Mouse (Mus musculus): ENCODE measurements around the gene BC004004.

BC004004 gene

DNA sequence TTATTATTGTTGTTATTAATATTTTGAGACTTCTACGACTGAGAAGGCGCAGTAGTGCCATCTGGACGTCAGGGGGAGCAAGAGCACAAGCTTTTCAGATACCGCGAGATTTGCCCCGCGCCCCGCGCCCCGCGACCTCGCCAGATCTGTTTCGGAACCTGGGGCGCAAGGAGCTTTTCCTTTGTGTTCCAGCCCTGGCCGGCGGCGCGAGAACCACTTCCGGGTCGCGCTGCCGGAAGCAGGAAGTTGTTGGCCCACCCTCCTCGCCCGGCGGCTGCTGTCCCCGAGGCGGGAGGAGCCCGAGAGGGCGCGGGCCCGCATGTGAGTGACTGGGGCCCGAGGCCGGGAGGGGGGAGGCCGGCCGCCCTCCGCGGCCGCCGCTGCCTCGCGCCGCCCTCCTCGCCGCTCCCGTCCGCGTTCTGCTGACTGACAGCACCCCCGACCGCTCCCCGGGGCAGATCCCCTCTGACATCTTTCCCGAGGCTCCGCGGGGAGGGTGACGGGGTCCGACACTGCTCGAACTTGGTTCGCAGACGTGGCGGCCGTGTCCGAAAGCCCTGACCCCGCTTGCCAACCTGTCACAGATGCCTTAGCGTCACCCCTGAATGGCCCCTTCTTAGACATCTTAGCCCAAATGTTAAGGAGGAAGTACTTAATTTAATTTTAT lies at the start of gene BC004004:
TSS of gene BC004004 (plus strand) at position 107 of the 667 bp plus-strand sequence.
- WGBS, result under 1% methylated on average over 63 of the region's 63 CpGs

DNA sequence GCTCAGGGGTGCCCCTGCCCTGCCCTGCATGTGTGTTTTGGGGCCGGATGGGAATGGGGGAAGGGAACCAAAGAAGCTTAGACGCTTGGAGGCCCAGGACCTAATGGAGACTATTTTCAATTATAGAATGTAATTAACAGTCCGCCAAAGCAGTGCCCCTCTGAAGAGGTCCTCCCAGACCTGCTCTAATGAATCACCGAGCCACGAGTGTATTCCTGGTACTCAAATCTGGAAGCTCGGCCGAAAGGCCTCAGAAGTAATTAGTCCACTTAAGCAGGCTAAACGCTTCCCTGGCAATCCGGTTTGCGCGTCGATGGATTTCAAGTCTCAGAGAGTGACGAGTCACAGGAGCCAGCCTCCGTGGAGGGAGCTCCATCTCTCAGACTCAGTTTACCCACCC lies 48.0 kb upstream of the BC004004 start:
- WGBS, result 77% methylated on average over 14 of the region's 14 CpGs

DNA sequence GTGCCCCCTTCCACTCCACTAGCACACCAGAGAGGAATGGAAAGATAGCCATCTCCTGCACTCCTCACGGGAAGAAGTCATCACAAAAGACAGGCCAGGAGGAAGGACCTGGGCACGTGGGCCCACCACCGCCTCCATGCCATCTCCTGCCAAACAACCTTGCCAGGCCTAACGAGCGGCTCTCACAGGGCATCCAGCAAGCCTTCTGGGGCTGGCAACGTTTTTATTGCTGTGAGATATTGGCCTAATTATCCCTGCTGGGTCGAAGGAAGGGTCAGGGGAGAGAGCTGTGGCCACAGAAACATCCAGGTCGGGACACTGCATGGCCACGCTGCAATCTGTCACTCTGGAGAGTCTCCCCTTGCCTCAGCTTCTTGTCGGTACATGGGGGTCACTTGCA lies 37.5 kb upstream of the BC004004 start:
- WGBS, result 74% methylated on average over 10 of the region's 10 CpGs

DNA sequence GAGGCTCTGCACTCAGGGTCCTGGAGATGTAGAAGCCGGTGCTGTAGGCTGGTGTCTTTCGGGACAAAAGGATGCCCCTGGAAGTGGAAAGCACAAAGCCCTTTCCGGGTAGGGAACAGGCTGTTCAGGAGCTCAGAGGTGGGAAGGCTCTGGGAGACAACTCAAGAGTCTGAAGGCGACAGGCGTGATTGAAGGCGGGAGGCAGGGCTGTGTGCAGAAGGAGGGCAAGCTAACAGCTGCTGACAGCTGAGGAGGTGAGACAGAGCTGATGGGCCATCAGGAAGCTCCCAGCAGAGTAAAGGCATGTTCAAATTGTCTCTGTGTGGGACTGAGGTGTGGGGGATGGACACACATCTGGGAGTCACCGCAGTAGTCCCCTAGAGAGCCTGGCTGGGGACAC lies 32.5 kb upstream of the BC004004 start:
- WGBS, result 62% methylated on average over 7 of the region's 7 CpGs

DNA sequence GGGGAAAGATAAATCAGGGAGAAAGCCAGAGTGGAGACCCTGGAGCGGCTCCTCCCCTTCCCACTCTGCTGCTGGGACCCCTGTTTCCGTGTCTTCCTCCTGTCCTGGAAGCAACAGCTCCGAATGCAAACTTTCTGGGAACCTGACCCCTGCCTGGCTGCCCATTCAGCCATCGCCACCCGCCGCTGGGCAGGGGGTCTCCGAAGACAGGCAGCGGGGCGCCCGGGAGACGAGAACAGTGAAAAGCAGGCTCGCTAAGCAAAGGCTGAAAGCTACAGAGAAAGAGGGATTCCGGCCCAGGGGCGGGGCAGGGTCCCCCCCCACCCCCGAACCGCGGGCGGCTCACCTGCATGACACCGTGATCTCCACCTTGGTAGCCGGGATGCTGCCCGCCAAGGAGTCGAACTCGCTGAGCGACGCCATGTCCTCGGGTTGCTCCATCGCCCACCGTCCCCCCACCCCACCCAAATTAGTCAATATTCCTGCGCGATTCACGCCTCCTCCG lies 31.3 kb upstream of the BC004004 start:
- 4% methylated on average over 29 of the region's 32 CpGs for WGBS

DNA sequence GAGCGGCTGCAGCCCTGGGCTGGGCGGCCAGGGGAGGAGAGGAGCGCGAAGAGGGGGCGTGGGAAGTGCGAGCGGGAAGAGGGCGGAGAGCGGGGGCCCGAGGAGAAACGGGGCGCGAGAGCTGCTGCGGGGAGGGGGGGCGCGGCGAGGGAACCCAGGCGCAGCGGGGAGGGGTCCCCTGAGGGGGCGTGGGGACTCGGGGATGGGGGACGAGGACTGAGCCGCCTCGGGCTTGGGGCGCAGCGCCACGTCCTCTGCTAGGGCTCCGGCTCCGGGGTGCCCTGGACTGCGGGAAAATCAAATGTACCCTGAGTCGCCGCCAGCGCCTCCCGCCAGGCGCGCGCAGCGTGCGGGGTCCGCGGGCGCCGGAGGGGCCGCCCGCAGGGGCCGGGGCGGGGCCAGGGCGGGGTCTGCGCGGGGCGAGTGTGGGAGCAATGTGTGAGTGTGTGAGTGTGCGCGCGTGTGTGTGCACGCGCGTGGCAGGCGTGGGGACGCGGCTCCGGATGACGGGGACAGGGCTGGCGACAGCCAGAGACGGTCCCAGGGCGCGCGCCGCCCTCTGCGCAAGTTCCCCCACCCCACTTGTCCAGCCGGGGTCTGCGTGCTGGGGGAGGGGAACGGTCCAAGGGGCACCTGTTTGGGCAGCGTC lies 30.7 kb upstream of the BC004004 start, which contains the start of gene Cpne5:
TSS of gene Cpne5 (minus strand) at position 396 of the 649 bp plus-strand sequence.
- 2% methylated on average over 71 of the region's 73 CpGs for WGBS

DNA sequence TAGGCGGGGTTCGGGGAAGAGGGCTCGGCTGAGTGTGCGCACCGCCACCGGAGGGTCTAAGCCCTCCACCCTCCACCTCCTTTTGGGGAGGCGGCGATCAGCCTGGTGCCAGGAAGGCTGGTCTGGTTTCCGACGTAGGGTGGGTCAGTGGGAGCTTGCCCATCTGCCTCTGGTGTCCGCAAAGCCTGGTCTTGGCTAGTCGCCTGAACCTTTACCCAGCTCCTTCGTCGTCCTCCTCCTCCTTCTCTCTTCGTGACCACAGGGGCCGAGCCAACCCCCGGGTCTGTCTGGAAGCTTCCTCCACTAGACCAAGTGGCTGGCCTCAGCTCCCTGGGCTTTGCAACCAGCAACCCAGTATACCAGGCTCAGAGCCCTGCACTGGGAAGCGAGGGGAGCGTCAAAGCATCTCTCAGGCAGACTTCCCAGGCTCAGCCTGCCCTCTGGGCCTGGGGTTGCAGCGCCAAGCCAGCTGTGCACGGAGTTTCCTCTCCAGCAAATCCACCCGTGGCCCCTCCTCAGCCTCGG lies 30.1 kb upstream of the BC004004 start:
- 6% methylated on average over 23 of the region's 23 CpGs for whole genome bisulfite sequencing

DNA sequence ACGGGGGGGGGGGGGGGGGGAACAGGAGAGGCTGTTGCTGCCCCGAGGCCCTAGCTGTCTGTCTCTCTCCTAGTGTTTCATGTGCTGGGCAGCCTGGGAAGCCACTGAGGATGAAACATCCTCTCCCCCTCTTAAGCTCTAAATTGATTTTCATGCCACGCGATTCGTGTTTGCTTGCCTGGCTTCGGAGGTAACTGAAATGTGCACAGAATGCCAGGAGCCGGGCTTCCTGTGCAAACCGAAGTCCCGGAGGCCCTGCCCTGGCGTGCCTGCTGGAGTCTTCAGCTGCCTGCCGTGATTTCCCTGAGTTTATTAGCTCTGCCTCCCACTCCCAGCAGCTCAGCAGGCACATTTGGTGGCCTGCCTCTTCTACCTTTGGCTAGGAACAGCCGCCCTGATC lies 23.7 kb upstream of the BC004004 start:
- WGBS, result 44% methylated on average over 12 of the region's 12 CpGs

DNA sequence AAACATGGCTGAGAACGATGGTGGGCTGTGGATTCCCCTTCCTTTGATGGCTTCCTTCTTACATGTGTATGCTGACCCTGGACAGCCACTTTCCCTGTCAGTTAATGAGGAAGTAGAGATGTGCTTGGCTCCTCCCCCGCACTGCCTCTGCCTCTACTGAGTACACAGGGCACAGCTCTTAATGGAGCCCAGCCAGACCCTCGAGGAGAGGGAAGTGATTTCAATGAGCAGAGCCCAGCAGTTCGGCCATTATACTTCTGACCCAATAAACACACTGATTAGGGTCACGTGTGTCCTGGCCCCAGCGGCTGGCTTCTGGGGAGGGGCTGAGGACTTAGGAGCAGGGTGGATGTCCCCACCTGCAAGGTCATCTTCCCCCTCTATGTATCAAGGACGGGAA lies 22.9 kb upstream of the BC004004 start:
- 52% methylated on average over 7 of the region's 7 CpGs for WGBS

DNA sequence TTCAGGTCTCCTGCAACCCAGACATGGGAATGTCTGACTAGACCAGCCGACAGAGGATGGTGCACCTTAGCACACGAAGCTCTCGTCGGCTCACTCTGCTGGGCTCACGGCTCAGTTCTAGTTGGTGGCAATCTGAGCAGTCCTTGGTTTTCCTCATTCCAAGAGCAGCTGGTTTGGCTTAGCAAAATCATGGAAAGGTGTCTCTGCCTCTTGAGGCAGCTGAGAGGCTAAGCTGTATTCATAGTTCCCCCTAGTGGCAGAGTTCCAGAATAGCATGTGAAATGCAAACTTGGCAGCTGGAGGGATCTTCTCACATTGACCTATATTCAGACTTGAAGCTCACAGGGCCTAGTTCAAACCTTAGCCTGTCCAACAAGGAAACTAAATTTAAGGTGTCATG lies 22.0 kb upstream of the BC004004 start:
- WGBS, result 12% methylated on average over 5 of the region's 5 CpGs

DNA sequence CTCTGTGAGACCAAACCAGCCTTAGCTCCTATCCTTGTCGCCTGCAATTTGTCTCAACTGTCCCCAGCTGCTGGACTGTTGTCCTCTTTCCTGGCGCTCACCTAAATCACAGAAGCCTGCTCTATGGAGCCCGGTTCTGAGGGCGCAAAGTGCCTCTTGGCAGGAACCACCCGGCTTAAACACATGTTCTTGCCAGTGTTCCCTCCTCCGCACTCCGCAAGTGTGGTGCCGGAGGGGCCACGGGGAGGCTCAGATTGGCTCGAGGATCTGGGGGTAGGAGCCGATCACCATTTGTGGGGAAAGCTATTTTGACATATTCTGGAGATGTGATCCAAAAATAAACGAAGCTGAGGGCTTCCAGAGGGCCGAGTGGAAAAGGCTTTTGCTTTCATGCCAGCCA lies 20.7 kb upstream of the BC004004 start:
- WGBS, result 43% methylated on average over 13 of the region's 13 CpGs

DNA sequence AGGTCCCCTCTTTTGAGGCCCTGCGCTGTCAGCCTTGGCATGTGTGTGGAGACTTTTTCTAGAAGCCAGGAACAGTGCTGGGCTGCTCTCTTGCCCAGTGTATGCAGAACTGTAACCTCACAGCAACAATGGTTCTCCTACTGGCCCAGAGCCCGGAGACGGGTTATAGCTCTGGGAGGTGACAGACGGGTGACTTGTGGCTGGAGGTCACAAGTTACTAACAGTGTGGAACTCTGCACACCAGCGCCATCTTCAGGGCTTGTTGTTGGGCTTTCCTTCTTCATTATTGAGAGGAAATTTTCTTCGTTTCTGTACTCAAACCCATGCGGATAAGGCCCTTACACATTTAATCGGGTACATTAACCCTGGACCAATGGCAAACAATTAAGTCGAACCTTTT lies 19.1 kb upstream of the BC004004 start:
- 70% methylated on average over 9 of the region's 9 CpGs for WGBS

DNA sequence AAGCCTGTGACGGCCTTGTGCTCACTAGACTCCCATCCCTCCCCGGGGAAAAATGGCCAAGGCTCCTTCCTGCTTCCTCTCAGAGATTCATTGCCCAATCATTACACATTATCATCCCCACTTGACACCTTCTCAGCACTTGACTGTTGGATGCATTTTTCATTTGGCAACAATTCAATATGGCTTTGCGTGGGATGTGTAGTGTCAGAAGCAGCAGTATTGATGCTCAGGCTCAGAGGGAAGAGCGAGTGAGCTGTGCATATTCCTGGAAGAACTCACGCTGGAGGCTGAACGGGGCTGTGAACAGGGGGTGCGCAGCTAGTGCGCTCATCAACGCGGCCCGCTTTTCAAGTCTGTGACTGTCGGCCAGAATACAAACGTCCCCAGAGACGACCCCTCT lies 17.6 kb upstream of the BC004004 start:
- 50% methylated on average over 14 of the region's 14 CpGs for WGBS

DNA sequence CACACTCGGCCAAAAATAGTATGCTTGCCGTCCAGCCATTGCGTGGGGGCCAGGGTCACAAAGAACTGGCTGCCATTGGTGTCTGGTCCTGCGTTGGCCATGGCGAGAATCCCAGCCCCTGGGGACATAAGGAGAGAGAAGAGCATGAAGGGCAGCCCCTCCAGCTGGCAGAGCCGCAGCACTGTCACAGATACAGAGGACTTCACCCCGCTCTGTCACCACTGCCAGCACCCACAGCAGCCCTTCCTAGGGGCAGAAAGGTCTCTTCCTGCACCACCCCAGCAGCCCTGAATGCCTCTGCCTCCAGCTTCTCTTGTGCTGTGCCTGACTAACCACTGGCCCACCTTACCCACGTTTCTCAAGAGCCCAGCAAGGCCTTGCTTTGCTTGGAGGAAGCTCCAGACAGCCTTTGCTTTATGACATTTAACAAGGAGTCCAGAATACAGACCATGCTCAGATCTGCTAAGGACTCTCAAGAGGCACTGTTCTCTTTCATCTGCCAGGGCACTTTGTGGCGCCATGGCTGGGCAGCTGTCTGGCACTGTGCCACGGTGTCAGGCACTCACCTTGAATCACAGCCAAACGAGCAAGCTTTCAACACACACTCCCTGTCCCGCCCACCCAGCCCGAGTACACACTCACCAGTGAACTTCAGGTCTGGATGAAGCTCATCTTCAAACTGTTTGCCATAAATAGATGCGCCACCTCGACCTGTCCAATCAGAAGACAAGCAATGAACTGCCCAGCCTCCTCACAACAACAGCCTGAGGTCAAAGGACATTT lies 16.8 kb upstream of the BC004004 start:
- 66% methylated on average over 15 of the region's 15 CpGs for WGBS

DNA sequence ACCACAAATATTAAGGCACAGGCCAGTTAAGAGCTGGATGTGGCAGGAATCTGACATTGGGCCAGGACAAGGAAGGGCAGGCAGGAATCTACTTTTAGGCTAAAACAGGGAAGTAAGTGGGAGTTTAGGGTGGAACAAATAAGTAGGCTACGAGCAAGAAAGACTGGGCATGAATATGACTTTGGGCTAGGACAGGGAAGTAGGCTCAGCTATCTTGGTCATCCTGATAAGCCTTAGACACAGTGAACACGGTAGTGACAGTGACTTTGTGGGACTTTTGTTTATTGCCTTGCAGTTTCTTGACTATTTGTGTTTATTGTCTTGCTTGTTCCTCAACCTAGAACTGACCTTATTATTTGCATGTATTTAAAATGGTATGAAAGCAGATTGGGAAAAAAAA lies 15.4 kb upstream of the BC004004 start:
- 89% methylated on average over 2 of the region's 2 CpGs for WGBS

DNA sequence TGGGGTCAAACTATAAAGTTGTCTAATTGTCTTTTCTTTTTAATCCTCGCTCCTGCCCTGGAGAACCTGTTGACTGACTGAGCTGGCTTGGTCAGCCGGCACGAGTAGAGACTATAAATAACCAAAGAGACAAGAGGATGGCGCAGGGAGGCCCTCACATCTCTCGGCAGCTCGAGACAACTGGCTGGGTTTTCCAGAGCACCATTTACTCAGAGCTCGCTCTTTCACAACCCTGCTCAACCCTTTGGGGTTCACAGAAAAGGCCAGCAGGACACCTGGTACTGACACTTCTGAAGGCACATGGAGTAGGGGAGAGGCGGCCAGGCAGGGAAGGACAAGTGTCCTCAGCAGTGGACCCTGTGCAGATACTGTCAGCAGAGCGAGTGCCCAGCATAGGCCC lies 14.9 kb upstream of the BC004004 start:
- WGBS, result 84% methylated on average over 9 of the region's 9 CpGs

DNA sequence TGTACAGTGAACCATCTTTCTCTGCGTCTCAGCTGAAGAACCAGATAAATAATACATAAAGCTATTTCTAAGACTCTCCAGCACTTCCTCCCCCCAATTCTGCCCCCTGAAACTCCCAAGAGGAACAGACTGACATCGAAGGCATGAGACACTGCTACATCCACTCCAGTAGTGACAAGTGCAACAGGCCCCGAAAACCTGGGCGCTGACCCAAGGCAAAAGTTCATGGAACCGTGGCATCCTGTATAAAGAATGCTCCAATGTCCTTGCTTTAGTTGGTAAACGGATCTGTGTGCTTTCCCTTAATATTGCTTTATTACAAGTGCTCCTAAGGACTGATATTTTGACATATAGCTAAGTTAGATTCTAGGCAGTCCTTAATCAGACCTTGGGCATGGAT lies 13.8 kb upstream of the BC004004 start:
- WGBS, result 85% methylated on average over 6 of the region's 6 CpGs

DNA sequence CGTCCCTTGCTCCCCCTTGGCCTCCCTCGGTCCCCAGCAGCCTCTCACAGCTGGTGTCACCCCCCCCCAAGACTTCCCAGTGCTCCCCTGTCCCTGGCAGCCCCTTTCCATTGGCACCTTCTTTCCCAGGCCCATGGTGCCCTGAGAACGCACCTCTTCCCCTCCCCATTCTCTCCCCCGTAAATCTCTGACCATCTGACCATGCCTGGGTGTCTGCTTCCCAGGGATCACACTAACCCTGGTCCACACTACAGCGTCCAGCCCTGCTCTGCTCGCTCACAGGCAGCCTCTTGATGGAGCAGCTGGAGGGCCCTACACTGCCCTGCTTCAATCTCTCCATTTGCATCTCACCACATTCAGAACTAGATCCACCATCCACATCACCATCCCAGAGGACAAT lies 12.1 kb upstream of the BC004004 start:
- WGBS, result 83% methylated on average over 6 of the region's 6 CpGs

DNA sequence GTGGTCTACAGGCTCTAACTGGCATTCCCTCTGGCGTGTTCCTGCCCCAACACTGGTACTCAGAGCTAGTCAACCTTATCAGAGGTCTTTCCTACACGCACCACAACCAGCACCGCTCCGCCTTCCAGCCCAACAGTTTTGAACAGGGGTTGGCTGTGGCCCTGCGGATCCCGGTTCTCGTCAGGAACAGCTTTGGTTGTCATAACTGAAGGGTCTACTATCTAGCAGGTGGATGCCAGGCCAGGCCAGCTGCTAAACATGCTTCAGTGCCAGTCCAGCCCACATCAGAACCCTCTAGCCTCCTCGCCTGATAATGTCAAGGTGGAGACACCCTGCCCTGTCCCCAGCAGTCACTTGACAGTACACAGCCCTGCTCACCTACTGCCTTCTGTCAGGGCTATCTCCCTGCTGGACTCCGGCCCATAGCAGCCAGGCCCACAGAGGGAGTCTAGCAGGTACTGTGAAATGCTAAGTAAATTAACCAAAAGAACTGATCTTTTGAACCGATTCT lies 11.5 kb upstream of the BC004004 start:
- 94% methylated on average over 10 of the region's 10 CpGs for WGBS

DNA sequence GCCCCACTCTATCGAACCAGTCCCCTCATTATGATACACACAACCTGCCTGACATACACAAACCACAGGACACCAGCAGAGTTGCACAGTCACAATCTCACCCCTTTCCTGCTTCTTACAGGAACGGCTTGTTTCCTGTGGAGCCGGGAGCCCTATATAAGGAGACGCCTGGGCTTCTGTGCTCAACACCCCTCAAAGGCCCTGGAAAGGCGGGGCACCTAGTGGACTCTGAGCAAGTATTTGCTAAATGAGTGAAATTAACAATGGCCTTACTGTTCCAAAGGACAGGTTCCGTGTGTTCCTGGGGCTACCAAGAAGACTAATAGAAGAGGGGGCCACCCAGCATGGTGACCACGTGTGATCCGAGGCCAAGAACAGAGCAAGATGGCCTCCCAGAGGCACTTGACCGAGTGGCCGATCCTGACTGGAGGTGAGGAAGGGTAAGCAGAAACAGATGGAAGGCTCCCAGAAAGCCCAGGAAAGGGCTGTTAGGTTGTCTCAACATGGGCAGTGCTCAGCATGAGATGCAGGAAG lies 10.5 kb upstream of the BC004004 start:
- WGBS, result 80% methylated on average over 10 of the region's 10 CpGs

DNA sequence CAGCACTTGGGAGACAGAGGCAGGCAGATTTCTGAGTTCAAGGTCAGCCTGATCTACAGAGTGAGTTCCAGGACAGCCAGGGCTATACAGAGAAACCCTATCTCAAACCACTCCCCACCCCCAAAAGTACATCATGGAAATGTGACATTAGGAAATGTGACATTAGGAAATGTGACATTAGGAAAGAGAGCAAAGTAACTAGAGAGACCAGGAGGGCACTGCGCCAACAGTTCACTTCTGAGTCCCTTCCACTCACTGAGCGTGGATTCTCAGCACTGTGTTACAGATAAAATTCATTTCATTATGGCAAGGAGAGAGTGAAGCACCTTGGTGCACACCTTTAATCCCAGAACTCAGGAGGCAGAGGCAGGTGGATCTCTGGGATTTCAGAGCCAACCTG lies 9.7 kb upstream of the BC004004 start:
- 93% methylated on average over 2 of the region's 2 CpGs for WGBS

DNA sequence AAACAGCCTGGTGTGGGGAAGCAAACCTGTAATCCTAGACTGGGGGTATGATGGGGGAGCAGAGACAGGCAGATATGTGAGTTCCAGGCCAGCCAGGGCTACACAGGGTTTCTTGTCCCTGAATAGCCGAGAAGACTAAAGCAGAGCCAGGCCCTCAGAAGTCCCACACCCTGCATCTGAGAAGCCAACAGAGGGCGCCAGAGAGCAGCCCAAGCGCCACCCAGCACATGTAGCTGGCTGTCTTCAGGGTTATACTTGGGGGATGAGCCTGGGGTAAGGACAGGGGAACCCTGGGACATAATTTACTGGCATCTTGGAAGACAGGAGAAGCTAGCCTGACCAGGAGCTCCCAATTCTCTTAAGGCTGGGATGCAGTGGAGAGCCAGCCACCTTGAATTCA lies 9.1 kb upstream of the BC004004 start:
- WGBS, result 4% methylated on average over 3 of the region's 3 CpGs
